Mouse (Mus musculus): ENCODE measurements around the gene Apmap.
"Not testable (repeated sequence)": the region's sequence is repeated elsewhere in the genome, so short reads cannot be mapped to it uniquely, and the experiment has no call there.

Gene Apmap

DNA sequence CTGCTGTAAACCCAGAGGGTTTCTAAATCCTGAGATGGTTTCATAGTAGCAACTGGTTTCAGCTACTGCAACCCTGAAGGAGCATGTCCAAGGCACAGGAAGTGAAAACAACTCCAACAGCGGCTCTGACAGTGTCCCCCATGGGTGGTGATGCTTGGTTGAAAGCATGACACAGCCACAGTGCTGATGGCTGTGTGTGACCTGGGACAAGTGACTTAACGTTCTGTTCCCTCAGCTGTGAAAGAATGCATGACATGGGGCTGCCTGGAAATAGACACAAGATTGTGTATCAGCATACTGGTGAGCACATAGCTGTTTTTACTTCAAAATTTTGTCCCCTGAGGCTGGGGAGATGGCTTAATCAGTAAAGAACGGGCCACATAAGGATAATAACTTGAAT, 13.3 kb upstream of the Apmap start:
- DNase-seq (ENCODE audit: low read depth) = no peak

GRCm38 (mm10) chr2:150610097-150610496, 1.7 kb upstream of the Apmap start:
- DNase-seq (ENCODE audit: low read depth) = no peak

DNA sequence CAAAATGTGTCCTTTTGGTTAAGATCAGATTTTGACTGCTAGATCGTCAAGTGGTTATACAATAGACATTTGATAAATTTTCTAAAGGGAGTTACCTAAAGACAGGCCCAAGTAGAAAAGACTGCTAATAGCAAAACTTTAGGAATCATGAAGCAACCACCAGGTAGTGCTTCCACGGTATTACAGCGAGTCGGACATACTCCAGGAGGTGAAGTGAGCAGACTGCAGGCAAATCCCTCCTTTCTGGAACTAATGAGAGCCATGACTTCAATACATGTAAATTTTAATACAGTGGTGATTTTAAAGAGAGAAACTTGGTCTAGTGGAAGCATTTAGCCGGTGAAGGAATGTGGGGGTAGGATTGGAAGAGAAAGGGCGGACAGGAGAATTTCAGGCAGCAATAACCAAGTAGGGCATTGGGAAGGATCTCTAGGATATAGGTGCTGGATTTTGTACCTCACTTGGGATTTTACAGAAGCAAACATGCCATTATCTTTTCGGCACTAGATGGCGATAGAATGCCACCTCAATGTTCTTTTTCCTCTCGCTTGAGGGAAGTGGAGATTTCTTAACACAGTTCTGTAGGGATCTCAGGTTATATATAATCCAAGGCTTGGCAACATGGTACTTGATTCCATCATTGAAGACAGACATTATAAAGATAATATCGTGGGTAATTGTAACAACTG, 649 bp upstream of the Apmap start:
- DNase-seq (ENCODE audit: low read depth) = peak; percentile 84

GRCm38 (mm10) chr2:150607086-150607485, 1.3 kb downstream of the Apmap start:
- no peak for DNase-seq (ENCODE audit: low read depth)

DNA sequence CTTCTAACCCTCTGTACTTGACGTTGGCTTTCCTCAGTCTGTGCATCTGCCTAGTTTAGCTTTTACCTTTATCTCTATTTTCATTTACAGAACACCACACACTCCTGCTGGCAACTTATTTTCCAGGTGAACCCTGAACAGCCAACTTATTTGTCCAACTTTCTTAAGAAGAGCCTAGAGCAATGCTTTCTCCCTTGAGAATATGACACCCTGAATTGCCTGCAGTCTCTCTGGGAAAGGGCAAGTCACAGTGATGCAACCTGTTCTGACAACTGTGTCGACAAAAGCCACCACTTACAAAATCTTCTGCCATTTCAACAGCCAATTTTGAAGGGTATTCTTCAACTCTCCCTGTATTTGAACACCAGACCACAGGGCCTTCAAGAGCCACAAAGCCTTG, 3.6 kb downstream of the Apmap start:
- no peak for DNase-seq (ENCODE audit: low read depth)

DNA sequence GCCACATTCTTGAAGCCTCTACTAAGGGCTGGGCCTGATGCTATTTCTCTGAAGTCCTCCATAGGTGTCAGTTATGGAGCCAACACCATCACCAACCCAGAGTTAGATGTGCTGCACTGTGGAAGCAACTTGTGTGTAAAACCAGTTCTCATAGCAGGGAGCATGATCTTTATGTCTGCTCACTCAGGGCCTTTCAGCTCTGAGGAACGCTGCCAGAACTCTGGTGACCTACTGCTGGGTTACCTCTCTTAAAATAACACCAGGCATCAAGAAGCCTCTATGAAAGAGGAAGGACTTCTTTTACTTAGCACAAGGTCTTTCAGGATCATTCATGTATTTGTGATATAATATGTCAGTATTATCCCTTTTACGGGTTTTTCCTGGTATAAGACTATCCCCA, 6.2 kb downstream of the Apmap start:
- no peak for DNase-seq (ENCODE audit: low read depth)

DNA sequence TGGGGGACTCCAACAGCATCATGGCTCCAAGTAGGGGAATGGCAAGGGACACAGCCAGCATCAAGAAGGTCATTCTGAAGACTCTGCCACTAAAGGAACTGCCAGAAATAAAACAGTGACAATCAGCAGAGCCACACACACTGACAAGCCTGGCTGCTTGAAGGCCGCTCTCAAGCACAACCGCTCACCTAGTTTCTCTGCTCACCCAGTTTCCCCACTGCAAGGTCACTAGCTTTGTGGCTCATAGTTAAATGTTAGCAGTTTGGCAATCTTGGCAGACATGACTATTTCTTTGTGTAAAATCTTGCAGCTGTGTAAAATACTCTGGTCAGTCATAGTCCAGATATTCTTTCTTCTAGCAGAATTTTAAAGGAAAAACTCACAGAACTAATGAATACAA, 8.1 kb downstream of the Apmap start:
- no peak for DNase-seq (ENCODE audit: low read depth)

GRCm38 (mm10) chr2:150595411-150596190, 12.8 kb downstream of the Apmap start:
- DNase-seq (ENCODE audit: low read depth) = no peak

DNA sequence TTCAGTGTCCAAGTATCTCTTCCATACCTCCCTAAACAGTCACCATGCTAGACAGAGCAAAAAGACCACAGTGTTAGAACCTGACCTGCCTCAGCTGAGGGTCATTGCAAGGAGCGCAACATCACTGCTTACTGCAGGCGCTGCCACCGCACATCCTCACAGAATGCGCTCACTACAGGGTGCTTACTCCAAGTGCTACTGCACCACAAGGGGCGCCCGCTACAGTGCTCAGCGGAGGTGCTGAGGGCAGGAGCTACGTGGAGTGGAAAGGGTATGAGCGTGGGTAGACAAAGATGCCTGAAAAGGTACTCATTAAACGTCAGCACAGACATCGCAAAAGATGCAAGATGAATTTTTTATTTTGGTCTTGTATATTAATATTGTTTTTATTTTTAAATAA, 19.3 kb downstream of the Apmap start:
- no peak for DNase-seq (ENCODE audit: low read depth)

DNA sequence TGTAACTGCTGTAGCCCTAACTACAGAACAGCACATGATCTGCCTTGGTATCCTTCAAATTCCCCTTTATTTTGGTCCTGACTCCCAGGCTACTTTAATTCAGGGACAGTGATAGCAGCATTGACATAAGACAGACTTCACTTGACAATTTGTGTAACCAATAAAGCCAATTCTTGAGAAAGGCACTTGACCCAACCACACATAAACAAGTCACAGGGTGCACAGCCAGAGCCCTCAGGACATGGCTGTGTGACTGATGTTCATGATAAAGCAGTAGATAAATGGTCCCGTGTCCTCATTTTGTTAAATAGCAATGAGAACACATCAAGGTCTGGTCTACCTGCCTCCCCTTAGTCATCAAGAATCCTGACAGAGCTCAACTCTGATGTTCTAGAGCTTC, 28.7 kb downstream of the Apmap start:
- DNase-seq (ENCODE audit: low read depth) = peak; percentile 22

DNA sequence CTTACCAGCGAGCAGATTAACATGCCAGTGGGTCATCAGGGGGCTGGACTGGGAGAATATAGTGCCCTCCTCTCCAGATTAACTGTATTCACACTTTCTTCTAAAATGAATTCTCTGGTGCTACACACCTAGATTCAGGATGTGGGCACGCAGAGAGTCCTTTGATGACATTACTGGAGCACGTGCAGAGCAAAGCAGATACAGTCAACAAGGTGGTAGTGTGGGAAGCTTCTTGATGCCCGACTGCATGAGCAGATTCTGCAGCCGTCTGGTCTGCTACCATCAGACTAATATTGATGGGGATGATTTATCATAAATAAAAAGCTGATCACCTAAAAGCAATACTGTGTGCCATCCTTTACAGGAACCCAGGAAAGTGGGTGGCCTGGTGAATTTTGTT, 29.8 kb downstream of the Apmap start:
- peak; percentile 81 for DNase-seq (ENCODE audit: low read depth)

DNA sequence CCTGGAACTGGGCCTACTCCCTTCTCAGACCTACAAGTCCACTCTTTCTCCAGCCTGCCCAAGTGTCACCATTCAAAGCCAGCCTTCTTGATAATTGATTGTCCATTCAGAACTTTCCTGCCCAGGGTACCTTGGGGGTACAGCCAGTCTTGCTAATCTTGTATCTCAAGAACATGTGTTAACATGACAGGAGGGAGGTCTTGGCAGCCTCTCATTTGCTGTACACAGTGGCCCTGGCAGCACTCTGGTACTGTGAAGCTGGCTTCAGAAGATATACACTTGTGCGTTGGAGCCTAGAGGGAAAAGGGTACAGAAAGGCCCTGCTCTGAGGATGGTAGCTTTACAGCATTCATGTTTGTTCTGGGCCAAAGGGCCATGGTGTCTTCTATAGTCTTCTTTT, 32.1 kb downstream of the Apmap start:
- DNase-seq (ENCODE audit: low read depth) = no peak

DNA sequence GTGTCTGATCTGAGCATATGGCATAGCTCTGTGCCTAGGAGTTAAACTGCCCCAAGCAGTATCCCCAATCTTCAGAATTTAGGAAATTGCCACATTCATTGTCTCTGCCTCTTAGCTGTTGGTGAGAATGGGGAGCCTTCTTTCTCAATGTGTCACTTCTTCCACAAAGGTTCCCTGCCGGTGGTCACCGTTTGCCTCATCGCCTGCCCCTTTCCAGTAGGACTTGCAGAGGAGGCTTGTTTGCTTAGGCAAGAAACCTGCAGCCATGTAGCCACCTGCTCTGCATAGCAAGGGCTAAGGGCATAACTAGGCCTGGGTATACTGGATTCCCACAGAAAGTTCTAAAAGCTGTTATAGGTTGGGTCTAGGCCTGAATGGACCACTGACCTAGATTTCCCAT, 35.9 kb downstream of the Apmap start:
- no peak for DNase-seq (ENCODE audit: low read depth)

GRCm38 (mm10) chr2:150570761-150571160, 37.6 kb downstream of the Apmap start:
- DNase-seq (ENCODE audit: low read depth) = no peak

GRCm38 (mm10) chr2:150569847-150570590, 38.3 kb downstream of the Apmap start, which contains the start of gene Cst7:
Gene Cst7 (plus strand): TSS chr2:150570415.
- DNase-seq (ENCODE audit: low read depth) = peak; percentile 80

- DNase-seq (ENCODE audit: low read depth) = peak; percentile 22
Measured at GRCm38 (mm10) chr2:150567051-150567450, 41.3 kb downstream of the Apmap start.

- DNase-seq (ENCODE audit: low read depth) = peak; percentile 83
Measured at GRCm38 (mm10) chr2:150558568-150558967, 49.8 kb downstream of the Apmap start.

GRCm38 (mm10) chr2:150549576-150549975, 58.8 kb downstream of the Apmap start:
- not testable (repeated sequence) for DNase-seq (ENCODE audit: low read depth)

Data from naive thymus-derived CD4-positive, alpha-beta T cell, adult 2 months (primary cell).